Mouse (Mus musculus): ENCODE results near the gene Cpt1a.

- TF ChIP-seq TCF12 (IDR thresholded peaks at IDR 0.05; ENCODE audit: insufficient read depth, poor library complexity, severe bottlenecking) (no peak), POLR2A (IDR thresholded peaks at IDR 0.05; ENCODE audit: insufficient read length, low read depth) (no peak), MAX (IDR thresholded peaks at IDR 0.05; ENCODE audit: low read depth) (no peak)
These were observed 18.9 kb downstream of the Cpt1a start for GRCm38 (mm10) chr19:3341021-3341420.

Data from myocyte (in vitro differentiated cells).